Mouse (Mus musculus) common myeloid progenitor, adult 5-6 weeks (primary cell): ENCODE results near the gene Gm28557. TPM values are rescaled to one million over a fixed set of nuclear protein-coding genes. Genes with fewer than 3 reads are reported as not detected.
"Not testable (repeated sequence)": the region's sequence is repeated elsewhere in the genome, so short reads cannot be mapped to it uniquely, and the experiment has no call there.

Experiments
- ATAC-seq: replicated peaks from 2 replicates; pipeline ENCODE4 v1.8.0; 2016; ENCODE audit warnings: low read depth, mild to moderate bottlenecking, moderate TSS enrichment, inconsistent platforms; ENCODE audit not compliant: poor library complexity, severe bottlenecking
- total RNA-seq: library from RNA; stranded (forward); fragments of 200-1000, 187-1606 nt; gene quantifications from 2 replicates; pipeline ENCODE4 v1.2.3, GENCODE M21; 2017

The Gm28557 gene
- 6.6 and 9.0 TPM in 2 replicates for total RNA-seq

DNA sequence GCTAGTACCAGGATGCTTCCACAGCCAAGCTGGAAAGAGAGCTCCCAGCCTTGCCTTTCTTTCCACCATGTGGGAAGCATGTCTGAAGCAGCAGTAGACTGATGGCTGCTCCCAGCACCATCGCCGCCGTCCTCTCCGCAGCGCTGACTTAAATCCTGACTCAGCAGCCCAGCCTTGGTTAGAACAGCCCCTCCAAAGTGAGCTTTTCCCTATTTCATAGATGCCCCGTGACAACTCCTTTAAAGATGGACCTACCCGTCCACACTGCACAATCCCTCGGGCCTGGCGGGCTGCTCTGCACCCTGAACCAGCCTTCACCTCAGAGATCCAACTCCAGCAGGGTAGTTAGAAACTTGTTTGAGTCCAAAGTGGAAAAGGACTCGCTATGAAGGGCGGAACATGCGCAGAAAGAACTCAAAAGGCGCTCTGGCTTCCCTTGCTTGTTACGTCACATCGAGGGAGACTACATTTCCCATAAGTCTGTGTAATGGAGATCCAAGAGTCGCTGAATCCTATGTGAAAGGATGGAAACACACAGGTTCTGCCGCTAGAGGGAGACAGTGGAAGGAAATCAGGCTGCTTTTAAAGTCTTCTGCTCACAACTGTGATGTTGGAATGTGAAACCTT is at the start of gene Gm28557:
Gene Gm28557, minus strand, starts transcription at position 411 of the 627 bp plus-strand sequence.
- ATAC-seq = peak; percentile 96

GRCm38 (mm10) chr13:67128038-67128721 is 19.8 kb upstream of the Gm28557 start:
- peak; percentile 98 for ATAC-seq

DNA sequence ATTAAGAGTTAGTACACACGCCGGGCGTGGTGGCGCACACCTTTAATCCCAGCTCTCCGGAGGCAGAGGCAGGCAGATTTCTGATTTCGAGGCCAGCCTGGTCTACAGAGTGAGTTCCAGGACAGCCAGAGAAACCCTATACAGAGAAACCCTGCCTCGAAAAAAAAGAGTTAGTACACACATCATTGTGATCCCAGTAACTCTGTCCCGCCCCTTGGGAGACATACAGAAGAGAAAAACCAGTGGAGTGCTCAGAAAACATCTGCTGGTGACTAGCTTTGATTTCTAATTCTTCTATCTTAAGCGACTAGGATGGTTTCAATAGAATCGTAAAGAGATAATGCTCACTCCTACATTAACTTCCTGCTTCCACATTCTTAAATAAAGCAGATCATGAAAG is 19.1 kb upstream of the Gm28557 start:
- ATAC-seq = not testable (repeated sequence)

- no peak for ATAC-seq
These were observed 16.1 kb upstream of the Gm28557 start for GRCm38 (mm10) chr13:67124460-67124859.

- ATAC-seq = not testable (repeated sequence)
These were observed 13.0 kb upstream of the Gm28557 start, which contains the start of gene Zfp759 for GRCm38 (mm10) chr13:67121360-67121759. Gene Zfp759 (plus strand): TSS chr13:67121660.

DNA sequence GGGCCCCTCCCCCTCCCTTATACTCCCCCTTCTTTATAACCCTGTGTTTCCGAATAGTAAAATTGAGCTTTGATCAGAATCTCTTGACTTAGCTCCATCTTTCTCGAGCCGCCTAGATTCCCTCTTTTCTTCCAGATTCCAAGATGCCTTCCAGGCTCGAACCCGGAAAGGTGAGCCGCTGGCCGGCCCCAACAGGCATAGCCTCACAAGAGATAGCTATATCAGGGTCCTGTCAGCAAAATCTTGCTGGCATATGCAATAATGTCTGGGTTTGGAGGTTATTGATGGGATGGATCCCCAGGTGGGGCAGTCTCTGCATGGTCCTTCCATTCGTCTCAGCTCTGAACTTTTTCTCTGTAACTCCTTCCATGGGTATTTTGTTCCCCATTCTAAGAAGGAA is 7.8 kb upstream of the Gm28557 start, which contains the start of gene Rslcan18:
Gene Rslcan18, minus strand, starts transcription at position 101 of the 400 bp plus-strand sequence.
- not testable (repeated sequence) for ATAC-seq

DNA sequence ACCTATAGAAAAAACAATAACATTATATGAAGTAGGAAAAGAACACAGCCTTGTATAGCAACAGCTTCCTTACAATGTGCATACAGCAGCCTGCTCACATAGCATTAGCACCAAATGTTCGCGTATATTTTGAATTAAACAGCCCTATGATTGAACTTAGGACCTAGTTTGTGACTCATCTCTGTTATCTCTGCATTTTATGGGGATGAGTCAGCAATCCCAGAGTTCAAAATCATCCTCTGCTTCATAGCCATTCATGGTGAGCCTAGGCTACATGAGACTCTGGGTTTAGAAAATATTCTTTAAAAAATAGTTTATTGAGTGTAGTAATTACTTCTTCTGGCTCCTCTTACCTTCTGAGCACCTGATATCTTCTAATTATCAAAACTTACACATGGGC is 4.9 kb upstream of the Gm28557 start:
- no peak for ATAC-seq

GRCm38 (mm10) chr13:67112096-67112495 is 3.7 kb upstream of the Gm28557 start:
- no peak for ATAC-seq

GRCm38 (mm10) chr13:67108821-67109206 is 410 bp upstream of the Gm28557 start:
- ATAC-seq = peak; percentile 79

DNA sequence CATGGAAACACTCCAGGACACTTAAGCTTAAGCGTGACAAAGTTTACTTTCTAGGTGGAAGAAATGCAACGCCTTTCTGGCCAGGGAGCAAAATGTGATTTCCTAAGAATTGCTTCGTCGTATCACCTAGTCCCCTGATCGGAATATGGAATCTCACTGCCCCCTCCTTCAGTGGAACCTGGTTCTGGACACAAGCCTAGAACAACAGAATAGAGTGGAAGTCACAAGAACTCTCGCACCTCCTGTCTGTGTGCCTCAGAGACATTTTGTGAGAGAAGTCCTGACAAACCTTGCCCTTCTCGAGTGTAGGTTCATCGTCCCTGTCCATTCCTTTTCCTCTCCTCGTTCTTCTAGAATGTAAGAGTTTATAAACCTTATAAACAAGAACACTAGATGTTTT is 723 bp downstream of the Gm28557 start:
- ATAC-seq = no peak

DNA sequence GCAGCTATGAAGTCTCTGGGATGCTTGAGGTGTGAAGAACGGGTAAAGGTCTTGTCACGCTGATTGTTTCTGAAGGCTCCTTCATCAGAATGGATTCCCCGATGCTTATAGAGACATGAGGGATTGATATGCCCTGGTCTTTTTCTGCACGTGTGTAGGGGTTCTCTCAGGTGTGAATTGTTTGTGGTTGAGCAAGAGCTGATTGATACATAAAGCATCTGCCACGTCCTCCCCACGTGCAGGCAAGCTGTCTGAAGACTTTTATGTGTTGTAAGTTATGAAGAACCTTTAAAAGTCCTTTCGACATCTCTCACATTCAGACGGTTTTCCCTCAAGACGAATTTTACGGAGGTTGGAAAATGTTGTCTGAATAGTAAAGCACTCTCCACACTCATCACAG is 10.5 kb downstream of the Gm28557 start, which contains the start of gene Zfp708:
Gene Zfp708, minus strand, starts transcription at position 101 of the 400 bp plus-strand sequence.
- ATAC-seq = no peak

- ATAC-seq = no peak
These were observed 18.2 kb downstream of the Gm28557 start for GRCm38 (mm10) chr13:67090154-67090553.

GRCm38 (mm10) chr13:67081946-67082345 is 26.5 kb downstream of the Gm28557 start:
- no peak for ATAC-seq

- peak; percentile 89 for ATAC-seq
These were observed 27.2 kb downstream of the Gm28557 start for GRCm38 (mm10) chr13:67081142-67081713.

GRCm38 (mm10) chr13:67077244-67077643 is 31.2 kb downstream of the Gm28557 start:
- no peak for ATAC-seq

DNA sequence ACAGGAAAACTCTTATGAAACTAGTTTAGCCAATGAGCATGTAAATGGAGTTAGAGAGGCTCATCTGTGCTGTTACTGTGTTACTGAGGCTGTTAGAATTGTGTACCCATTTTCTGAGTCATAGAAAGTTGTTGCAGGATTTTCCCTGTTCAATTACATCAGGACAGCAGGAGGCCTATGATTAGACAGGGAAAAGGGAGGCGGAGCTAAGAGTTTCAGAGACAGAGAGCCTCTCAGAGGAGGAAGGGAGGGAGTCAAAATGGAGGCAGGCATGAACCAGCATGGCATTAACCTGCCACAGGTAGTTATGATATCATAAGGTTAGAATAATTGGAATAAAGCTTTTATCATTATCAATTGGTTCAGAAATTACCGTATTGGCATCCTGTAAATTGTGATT is 35.6 kb downstream of the Gm28557 start:
- no peak for ATAC-seq

- no peak for ATAC-seq
These were observed 43.0 kb downstream of the Gm28557 start for GRCm38 (mm10) chr13:67065386-67065785.

GRCm38 (mm10) chr13:67062427-67062826 is 46.0 kb downstream of the Gm28557 start:
- ATAC-seq = no peak

DNA sequence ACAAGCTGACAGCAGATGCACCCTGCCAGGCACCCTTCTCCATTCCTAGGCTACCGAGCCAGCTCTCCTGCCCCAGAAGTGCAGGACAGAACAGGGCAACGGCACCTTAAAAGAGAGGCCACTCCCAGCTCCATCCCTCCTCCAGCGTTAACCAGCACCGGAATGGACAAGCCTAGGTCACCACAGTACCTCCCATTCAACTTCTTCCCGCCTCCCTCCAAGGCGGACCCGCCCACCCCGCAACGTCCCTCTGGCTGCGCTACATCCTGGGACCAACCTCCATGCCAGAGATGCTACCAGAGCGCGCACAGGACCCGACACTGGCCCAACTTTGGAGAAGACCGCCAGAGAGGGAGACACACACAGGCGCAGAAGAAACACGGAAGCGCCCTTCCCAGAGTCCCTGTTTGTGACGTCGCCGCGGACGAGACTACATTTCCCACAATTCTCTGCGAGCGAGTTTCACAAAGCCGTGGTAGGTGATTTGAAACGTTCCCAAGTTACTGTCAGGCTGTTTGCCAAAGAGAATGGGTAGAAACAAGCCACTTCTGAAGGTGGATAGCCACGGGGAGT is 47.5 kb downstream of the Gm28557 start, which contains the start of gene Zfp712:
Gene Zfp712, minus strand, starts transcription at position 385 of the 573 bp plus-strand sequence.
- ATAC-seq = peak; percentile 96

DNA sequence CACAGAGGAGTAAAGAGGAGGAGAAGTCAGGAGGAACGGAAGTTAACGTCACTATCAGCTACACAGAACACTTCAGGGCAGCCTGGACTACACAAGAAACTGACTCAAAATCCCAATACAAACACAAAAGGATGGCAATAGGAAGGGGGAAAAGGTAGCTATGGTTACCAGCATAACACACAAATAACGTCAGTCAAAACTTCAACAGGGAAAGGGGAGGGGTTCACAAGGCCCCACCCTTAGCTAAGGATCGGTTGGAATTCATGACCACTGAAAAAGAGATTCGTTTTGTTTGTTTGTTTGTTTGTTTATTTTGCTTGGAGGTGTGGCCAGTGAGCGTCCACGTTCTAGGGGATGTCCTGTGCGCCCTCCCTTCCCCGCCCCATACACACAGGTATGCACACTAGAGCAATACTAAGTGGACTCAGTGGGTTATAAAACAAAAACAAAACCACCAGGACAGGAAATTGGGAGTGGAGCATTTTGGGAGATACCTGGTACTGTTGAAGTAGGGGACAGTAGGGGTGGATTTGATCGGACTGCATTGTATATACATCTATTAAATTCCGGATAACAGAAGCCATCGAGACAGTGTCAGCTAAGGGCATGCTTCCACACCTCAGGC is 48.1 kb downstream of the Gm28557 start:
- ATAC-seq = peak; percentile 17
